Mouse (Mus musculus) erythroblast, embryonic 14.5 days (primary cell): Measurements from ENCODE around the gene Prkce.

Experiments used
- GATA1 ChIP-seq: IDR thresholded peaks from 2 replicates; pipeline ENCODE4 v1.6.1; 2012; ENCODE audit warnings: low read length, inconsistent platforms, mixed read lengths
- TAL1 ChIP-seq: IDR thresholded peaks from 3 replicates; pipeline ENCODE4 v1.6.1; 2012; ENCODE audit warnings: low read length, inconsistent platforms, mixed read lengths

DNA sequence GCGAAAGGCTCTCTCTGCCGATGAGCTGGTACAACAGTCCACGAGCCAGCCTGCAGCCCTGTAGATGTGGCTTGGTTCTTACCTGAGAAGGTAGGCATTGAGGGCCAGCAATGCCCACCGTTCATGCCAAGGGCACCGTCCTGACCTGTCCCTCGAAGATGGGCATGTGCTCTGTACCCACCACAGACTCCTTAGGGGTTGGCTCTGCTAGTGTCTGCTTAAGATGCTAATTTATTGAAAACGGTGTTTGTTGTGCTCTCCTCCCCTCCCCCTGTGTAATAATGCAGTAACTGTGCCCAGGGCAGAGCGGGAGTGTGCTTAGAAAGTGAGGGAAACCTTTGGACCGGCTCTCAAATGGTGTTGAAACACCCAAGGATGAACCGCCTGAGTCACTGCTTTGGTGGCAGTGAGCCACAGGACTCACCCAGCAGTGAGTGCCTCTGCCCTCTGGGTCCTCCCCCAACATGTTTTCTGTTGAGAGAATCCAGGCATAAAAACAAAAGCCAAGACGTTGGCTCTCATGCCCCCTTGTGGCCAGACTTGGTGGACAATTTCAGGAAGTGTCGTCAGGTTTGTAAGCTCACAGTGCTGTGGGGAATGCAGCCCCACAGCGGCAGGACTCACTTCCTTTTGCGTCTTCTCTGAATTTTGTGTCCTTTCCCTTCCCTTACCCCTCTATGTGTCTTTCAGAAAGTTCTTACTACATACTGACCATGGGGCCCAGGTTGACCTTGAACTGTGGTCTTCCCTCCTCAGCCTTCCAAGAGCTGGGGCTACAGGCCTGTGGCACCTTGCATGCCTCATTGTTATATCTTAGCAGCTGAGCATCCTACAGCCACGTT is 277.2 kb downstream of the Prkce start:
- TF ChIP-seq GATA1, result no peak
- TF ChIP-seq TAL1, result no peak
